Mouse (Mus musculus) urinary bladder, postnatal 10 days (tissue): ENCODE results near the gene Eif2ak1.

ENCODE experiments used
- DNase-seq: peaks from one replicate; pipeline ENCODE4 v3.0.0; 2022; ENCODE audit warnings: low spot score

Gene Eif2ak1

DNA sequence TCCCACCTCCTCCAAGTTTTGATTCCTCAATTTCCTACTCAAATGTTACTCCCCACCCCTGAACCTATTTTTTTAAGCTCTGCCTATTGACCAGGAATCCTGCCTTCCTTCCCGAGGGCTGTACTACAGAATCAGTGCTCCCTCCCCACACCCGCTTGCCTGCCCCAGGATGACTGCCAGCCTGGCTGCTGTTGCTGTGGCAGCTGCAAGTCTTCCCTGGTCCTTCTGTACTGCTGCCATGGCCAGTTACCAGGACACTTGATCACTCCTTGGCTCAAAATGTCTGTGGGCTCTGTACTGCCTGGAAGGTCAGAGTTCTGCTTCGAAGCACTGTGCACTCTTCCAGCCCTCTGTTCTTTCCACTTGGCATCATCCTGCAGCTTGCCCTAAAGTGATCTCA, 84.5 kb downstream of the Eif2ak1 start:
- no peak for DNase-seq

DNA sequence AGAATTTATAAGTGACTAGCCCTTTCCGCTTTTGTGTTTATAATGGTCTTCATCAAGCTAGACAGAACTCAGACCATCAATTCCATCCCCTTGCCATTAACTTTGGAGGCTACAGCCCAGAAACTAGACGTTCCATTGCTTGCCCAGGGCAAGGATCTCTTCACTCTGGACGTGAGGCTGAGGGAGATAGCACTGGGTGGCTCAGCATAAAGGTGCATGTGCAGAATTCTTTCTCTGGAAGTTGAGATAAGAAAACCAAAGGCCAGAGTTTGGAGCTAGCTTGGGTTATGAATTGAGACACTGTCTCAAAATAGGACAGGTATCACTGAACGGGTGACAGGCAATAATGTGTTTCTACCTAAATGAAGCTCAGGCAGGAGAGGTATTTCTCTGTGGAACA, 86.2 kb downstream of the Eif2ak1 start:
- DNase-seq = no peak

DNA sequence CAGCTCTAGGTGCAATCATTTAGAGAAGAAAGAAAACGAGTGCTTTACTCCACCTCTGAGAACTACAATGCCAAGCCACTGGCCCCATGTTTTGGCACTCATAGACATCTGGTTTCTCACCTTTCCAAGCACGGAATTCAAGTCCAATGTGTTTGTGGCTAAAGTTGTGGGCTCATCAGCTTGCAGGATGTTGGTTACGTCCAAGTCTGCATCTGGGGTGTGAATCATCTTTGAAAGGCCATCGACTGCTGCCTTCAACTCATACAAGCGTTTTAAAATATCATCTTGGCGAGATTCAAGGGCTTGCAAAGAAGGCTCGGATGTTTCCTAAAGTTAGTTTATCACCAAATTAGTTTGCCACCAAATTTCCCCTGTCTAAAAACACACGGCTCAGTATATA, 88.8 kb downstream of the Eif2ak1 start:
- DNase-seq = no peak

DNA sequence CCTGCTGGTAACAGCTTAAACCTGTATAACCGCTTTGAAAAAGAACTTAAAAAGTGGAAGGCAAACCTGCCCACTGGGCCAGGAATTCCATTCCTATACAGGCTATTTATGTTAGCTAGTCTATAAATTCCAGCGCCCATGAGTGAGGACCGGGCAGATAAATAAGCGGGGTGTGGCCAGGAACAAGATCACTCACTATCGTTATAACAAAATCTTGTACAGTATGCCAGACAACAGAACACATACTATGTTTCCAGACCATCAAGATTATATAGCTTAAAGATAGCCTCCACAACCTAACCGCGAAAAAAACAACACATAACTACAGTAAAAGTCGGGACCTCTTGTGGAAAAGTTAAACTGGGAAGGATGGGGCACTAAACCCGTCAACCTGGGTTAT, 91.3 kb downstream of the Eif2ak1 start:
- DNase-seq = no peak

DNA sequence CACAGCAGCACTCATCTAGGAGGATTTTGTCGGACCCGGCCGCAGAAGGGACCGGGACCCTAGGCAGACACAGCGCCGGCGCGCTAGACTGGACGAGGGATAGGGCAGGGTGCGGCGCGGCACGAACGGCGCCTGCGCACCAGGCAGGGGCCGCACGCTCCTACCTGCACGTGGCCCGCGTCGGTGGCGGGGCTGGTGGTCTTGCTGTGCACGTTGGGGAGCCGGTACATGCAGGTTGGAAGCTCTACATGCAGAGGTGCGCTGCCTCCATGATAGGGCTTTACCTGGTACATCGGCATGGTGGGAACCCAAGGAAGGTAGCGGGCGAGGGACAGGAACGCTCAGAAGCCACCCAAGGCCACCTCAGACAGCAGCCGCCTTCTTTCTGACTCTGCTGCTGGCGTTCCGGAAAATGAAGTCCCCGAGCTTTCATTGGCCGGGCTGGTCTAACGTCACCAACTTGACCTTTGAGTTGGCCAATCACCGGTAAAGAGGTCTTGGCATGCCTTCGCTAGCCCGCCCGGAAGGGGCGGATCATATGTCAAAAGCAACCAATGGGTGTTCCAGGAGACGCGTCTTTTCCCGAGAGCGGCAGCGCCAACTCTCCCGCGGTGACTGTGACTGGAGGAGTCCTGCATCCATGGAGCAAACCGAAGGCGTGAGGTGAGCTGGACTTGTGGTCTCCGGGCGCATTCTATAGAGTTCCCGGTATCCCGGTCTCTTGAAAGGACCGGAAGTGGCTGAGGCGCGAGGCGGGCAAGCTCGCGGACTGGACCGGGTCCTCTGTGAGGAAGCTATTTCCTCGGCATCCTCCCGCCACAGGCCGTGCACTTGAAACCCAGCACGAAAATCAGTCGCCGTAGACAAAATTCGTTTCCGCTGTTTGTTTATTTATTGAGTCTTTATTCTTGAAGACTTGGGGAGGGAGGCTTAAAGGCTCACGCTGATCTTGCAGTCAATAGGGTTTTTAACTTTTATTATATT, 92.1 kb downstream of the Eif2ak1 start, which contains the start of the genes Aimp2 and Pms2:
Gene Aimp2, minus strand, starts transcription at position 431 of the 984 bp plus-strand sequence.
Gene Pms2, plus strand, starts transcription at position 548 of the 984 bp plus-strand sequence.
- DNase-seq = peak; percentile 63

DNA sequence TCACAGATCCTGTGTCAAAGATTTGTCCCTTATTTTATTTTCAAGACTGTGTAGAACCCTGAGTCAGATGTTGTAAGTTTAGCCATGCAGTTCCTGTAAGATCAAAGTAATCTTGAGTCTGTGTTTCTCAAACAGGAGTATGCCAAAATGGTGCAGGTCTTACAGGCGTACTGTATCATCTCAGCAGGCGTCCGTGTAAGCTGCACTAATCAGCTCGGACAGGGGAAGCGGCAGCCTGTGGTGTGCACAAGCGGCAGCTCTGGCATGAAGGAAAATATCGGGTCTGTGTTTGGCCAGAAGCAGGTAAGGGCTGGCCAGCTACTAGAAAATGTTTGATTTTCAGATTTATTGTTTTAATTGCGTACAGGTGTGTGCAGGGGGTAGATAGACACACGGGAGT, 98.6 kb downstream of the Eif2ak1 start:
- no peak for DNase-seq

DNA sequence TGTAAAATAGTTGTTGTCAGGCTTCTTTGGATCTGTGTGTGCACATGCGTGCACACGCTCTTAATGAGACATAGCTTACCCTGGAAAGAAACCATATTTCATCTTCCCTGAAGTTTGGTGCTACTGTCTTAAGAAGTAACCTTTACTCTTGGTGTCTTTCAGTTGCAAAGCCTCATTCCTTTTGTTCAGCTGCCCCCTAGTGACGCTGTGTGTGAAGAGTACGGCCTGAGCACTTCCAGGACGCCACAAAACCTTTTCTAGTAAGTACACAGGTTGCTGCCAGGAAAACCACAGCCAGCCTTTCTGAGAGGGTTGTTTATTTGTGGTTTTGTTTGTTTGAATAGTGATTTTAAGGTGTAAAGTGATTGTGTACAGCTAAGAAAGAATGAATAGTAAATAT, 99.8 kb downstream of the Eif2ak1 start:
- no peak for DNase-seq

DNA sequence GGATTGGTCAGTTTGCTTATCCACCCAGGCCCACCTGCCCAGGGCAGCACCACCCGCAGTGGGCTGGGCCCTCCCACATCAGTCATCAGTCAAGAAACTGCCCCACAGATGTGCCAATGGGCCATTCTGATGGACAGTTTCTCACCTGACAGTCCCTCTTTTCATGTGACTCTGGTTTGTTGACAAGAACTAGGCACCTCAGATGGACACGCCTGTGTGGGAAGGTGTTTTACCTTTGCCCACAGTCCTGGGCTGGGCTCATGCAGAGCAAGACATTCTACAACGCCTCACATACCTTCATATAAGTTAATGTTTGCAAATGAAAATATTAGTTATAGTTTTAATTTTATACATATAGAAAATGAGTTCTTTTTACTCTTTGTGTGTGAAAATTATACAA, 100.5 kb downstream of the Eif2ak1 start:
- DNase-seq = no peak

DNA sequence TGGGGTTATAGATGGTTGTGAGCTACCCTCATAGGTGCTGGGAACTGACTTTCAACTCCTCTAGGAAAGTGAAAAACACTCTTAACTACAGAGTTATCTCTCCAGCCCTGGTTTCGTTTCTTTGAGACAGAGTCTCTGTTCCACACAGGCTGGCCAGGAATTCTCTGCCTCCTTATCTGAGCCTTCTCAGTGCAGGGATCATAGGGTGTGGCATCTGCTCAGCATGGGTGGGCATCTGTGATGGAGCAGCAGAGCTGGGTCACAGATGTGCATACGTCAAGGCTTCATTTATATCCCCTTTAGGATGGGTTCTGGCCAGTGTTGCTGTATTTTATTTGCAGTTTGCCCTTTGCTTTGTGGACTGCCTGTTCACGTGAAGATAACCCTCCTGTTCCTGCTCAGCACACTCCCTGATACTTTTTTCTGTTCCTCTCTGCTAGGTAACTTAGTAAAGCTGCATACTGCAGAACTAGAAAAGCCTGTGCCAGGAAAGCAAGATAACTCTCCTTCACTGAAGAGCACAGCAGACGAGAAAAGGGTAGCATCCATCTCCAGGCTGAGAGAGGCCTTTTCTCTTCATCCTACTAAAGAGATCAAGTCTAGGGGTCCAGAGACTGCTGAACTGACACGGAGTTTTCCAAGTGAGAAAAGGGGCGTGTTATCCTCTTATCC, 107.3 kb downstream of the Eif2ak1 start:
- no peak for DNase-seq

DNA sequence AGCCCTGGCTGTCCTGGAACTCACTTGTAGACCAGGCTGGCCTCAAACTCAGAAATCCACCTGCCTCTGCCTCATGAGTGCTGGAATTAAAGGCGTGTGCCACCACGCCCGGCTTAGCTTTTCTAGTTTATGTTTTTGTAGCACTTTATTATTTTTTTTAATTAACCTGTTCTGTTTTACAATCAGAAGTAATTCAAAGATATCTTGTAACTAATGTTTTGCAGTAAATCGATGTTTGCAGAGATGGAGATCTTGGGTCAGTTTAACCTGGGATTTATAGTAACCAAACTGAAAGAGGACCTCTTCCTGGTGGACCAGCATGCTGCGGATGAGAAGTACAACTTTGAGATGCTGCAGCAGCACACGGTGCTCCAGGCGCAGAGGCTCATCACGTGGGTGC, 110.3 kb downstream of the Eif2ak1 start, which contains the start of gene Gm42421:
Gene Gm42421, plus strand, starts transcription at position 301 of the 400 bp plus-strand sequence.
- DNase-seq = no peak

DNA sequence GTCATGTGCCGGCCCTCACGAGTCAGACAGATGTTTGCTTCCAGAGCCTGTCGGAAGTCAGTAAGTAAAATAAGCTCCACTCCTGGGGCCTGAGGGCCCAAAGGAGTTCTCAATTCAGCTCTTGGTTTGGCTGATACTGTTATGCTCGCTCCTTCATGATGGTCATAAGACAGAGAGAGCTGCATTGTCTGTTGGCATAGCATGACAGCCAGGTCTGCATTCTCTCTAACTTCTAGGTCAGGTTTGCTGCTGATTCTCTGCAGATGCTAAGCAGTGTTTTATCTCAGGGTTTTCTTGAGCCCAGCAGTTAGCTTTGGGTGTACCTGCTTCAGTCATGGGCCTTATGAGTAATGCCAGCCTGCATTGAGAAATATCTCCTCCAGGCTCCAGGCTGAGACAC, 111.7 kb downstream of the Eif2ak1 start:
- DNase-seq = no peak

DNA sequence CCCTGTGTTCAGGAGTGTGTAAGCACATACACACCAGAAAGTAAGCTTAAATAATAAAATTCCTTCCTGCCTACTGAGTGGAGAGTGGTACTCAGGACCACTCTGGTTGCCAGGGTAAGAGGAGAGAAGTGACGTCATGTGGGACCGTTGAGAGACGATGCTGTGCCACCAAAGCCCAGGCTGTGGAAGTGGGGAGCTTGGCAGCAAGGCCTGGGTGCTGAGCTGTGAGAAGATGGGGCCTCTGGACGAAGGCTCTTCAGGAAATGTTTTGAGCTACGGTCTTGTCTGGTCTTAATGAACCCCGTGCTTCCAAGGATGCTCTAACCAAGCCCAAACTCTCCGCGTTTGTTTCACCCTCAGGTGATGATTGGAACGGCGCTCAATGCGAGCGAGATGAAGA, 113.1 kb downstream of the Eif2ak1 start:
- no peak for DNase-seq

DNA sequence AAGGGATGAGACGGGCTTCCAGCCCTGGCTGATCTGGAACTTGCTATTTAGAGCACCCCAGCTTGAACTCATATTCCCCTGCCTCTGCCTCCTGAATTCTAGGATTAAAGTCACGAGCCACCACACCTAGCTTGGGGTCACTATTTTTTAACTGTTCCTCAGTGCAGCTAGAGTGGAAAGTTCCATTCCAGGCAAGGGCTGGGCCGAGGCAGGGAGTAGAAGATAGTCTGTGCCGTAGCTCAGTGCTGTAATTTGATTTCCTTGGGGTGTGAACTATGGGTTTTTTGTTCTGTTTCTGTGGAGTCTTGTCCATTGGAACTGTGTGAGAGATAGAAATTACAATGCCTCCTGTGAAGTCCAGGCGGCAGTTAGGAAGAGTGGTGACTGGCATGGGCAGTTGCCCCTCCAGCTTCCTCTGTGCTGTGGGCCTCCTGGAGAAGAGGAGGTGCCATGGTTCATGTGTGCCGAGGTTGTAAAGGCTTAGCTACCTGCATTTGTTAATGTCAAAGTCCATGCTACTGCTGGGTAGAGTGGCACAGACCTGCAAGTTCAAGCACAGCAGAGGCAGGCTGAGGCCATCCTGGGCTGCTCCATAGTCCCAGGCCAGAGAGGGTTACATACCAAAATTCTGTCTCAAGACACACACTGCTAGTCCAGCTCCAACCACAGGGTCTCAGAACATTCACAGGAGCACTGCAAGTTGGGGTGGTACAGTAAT, 114.4 kb downstream of the Eif2ak1 start:
- DNase-seq = no peak

DNA sequence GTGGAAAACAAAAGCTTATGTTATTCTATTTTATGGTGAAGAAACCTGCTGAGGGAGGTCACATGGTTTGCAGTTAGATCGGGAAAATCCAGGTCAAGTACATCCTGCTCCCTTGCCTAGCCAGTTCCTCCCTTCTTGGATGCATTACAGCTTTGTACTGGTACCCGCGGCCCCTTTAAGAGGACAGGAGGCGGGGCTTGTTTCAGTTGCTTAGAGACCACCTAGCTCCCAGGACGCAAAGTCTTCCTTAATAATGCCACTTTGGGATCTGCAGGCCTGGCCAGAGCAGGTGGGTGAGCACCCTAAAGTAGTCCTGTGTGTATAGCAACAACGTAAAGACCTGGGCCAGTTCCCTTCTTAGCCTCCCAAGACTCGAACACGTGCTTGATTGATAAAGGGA, 115.2 kb downstream of the Eif2ak1 start, which contains the start of gene Rsph10b:
Gene Rsph10b, plus strand, starts transcription at position 205 of the 400 bp plus-strand sequence.
- DNase-seq = no peak

DNA sequence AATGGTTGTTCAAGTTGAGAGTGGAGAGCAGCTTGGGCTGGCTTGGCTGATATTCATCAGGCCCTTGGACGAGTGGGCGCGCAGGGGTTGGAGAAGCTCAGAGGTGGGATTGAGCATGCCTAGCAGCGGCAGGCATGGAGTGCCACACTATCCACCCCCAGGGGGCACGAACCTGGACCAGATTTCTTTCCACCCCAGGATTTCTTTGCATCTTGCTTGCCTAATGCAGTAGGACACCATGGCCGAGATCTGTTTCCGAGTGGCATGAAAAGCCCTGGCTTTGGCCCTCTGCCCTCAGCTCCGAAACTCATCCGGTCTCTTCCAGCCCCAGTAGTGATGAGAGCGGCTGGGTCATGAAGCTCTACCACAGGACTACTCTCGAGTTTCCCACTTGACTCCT, 115.8 kb downstream of the Eif2ak1 start:
- DNase-seq = no peak

DNA sequence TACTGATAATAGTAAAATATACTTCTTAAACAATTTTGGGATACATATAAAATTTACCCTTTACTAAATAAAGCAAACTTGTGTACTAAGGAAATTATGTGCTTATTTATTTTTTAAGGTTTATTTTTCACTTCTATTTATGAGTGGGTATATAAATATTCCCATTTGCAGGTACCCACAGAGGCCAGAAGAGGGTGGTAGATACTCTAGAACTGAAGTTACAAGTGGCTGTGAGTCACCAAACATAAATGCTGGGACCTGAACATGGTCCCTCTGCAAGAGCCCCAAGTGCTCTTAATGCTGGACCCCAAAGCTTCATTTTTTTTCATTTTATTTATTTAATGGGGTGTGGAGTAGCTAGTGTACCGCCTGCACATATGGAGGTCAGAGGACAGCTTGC, 116.3 kb downstream of the Eif2ak1 start:
- DNase-seq = no peak

DNA sequence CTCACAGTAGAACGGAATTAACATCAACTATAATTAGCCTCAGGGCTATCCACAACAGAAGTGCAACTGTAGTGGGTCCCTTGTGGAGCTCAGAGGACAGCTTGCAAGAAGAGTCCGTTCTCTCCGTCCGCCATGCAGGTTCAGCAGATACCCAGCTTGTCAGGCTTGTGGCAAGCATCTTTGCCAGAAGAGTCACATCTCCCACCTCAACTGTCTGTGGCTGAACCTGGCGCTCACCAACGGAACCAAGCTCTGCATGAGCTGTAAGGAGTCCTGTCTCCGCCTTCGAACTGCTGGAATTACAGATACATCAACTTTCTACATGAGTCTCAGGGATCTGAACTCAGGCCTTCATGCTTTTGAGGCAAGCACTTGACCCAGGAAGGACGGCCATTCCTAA, 118.6 kb downstream of the Eif2ak1 start:
- DNase-seq = no peak

DNA sequence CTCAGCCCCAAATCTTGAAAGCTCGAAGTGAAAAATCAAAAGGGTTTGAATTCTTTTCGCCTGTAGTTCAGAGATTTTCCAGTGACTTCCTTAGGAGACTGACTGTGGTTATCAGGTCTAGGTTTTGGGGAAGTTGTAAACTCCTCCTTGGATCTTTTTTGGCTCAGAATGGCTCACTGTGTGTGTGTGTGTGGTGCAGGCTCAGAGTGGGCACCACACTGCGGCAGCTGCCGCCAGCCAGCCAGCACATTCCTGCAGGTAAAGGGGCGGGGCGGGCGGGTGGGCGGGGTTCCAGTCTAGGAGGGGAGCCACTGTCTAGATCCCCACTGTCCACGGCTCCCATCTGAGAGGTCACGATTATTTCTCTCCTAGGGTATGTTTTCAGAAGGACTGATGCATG, 124.0 kb downstream of the Eif2ak1 start:
- DNase-seq = no peak

DNA sequence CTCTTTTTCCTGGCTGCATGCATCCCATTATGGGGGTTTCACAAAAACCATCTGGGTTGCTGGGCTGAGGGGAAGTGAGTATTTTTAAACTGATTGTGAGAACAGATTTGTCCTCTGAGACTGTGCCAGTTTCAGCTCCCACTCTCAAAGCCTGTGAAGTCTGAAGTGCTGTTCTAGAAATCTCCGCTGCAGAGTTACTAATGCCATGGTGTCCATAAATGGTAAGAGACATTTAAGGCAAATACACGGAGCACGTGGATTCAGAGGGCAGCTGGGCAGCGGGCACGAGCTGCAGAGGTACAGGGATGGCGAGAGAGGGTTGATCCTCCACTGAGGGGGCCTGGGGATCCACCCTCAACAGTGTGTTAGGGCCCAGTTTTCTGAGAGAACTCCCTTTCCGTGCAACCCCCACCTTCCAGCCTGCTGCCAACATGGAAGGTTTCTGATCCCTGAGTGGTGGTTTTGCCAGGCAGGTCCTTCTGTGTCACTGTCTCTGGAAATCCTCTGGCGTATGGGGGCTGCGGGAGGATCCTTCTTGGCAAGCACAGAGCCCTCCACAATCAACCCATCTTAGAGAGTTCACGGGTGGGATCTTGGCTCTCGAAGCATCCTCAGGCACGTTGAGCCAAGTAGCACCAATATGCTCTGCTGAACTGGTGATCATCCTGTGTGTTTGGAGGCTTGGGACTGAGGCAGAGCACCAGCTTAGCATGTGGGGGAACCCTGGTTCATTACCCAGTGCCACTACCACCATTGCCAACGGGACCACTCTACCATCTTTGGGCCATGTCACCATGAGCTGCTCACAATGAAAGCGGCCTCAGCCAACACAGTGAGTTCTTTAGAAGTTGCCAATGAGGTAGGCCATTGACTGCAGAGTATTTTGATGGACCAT, 125.9 kb downstream of the Eif2ak1 start:
- DNase-seq = no peak

DNA sequence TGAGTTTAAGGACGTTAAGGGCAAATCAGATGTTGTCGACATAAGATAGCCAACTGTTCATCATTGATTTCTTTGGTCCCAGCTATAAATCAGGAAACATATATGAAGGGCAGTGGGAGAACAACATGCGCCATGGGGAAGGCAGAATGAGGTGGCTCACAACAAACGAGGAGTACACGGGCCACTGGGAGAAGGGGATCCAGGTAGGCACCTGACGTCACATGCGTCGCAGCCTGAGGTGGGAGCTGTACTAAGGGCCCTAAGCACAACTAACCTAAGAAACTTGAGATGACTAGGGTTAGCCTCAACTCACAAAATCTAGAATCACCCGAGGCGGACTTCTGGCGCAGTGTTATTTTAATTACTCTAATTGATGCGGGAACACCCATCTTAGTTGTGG, 130.8 kb downstream of the Eif2ak1 start:
- no peak for DNase-seq

DNA sequence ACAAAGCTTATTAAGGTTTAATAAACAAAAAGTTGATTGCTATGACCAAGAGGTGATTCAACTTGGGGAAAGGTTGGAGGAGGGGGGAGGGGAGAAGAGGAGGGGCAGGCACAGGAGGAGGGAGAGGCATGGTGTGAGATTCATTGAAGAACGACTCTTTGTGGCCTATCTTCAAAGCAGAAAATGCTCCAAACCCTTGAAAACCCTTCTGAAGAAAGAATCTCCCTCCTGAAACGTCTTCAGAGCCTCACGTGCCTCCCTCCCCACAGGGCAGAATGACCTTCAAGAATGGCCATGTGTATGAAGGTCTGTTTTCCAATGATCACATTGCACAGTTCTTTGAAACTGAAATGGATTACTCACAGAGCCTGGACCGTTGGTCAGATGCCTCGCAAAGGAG, 132.4 kb downstream of the Eif2ak1 start:
- no peak for DNase-seq
